Mouse (Mus musculus) cerebellum, postnatal 10 days (tissue): ENCODE results near the gene Nxpe5.

Experiments used
- DNase-seq, 2 experiments: peaks; one replicate each; pipeline ENCODE4 v3.0.0; 2021; ENCODE audit warnings: mixed read lengths in 2 of 2

Nxpe5 gene

GRCm38 (mm10) chr5:138277994-138278393 lies 52.3 kb downstream of the Nxpe5 start:
- DNase-seq = no peak

GRCm38 (mm10) chr5:138279585-138280424 lies 54.1 kb downstream of the Nxpe5 start, which contains the start of the genes Gm43720, Gpc2 and Stag3:
Gene Gm43720 (minus strand): TSS chr5:138279958.
Gene Gpc2 (minus strand): TSS chr5:138280005.
Gene Stag3 (plus strand): TSS chr5:138280240.
- peak; percentile 95 to 98 for DNase-seq

- no peak for DNase-seq
Measured at GRCm38 (mm10) chr5:138280425-138280768, 54.7 kb downstream of the Nxpe5 start.

GRCm38 (mm10) chr5:138280829-138281228 lies 55.1 kb downstream of the Nxpe5 start:
- DNase-seq = no peak

- no peak for DNase-seq
Measured at GRCm38 (mm10) chr5:138281798-138282197, 56.1 kb downstream of the Nxpe5 start.

GRCm38 (mm10) chr5:138283540-138283939 lies 57.8 kb downstream of the Nxpe5 start:
- no peak for DNase-seq

- DNase-seq = no peak
Measured at GRCm38 (mm10) chr5:138287861-138288260, 62.2 kb downstream of the Nxpe5 start.

- no peak for DNase-seq
Measured at GRCm38 (mm10) chr5:138291638-138292037, 65.9 kb downstream of the Nxpe5 start.

GRCm38 (mm10) chr5:138294158-138294557 lies 68.5 kb downstream of the Nxpe5 start:
- DNase-seq = no peak

GRCm38 (mm10) chr5:138299613-138300012 lies 73.9 kb downstream of the Nxpe5 start:
- no peak for DNase-seq
